Mouse (Mus musculus) cerebellum, adult 2 months (tissue): ENCODE results near the gene Dtd1.

Experiments
- CTCF ChIP-seq: fragments of 200-500 bp; IDR thresholded peaks from 2 replicates; pipeline ENCODE4 v1.5.1; 2011; ENCODE audit warnings: low read depth, mild to moderate bottlenecking, control low read depth, low read length, moderate library complexity, borderline replicate concordance; ENCODE audit not compliant: insufficient read depth
- POLR2A ChIP-seq: fragments of 200-500 bp; IDR thresholded peaks from 2 replicates; pipeline ENCODE4 v1.6.1; 2011; ENCODE audit warnings: low read length, control low read depth, borderline replicate concordance; ENCODE audit not compliant: insufficient read depth

- TF ChIP-seq CTCF (no peak), POLR2A (no peak)
Observed at GRCm38 (mm10) chr2:144655307-144655706, 55.6 kb downstream of the Dtd1 start.
